Mouse (Mus musculus): ENCODE measurements around the gene Gm21739. TPM values are rescaled to one million over a fixed set of nuclear protein-coding genes. Genes with fewer than 3 reads are reported as not detected.
"Not testable (repeated sequence)": the region's sequence is repeated elsewhere in the genome, so short reads cannot be mapped to it uniquely, and the experiment has no call there.

Gene Gm21739
- total RNA-seq (2021) = not detected
- long read RNA-seq, experiment 1 = 0 reads
- long read RNA-seq, experiment 2 = 0 reads

- not testable (repeated sequence) for DNase-seq (ENCODE audit: low spot score in 2 of 2)
These were observed at the start of gene Gm21739 for GRCm38 (mm10) chrY:44264344-44264743. Gene Gm21739, minus strand, starts transcription at chrY:44264444.

Data from gastrocnemius, postnatal 4 days (tissue).